Mouse (Mus musculus) ES-E14 (cell line): ENCODE measurements at regions not wholly inside any gene's neighbourhood (a gene's known extent, or its start where the extent isn't known, plus 50 kb on each side); places are given as distances from the start of the nearest gene placed in this dataset.

Experiments
- CHD2 ChIP-seq: IDR thresholded peaks from 2 replicates; pipeline ENCODE4 v1.6.1; 2014; ENCODE audit warnings: mild to moderate bottlenecking, low read depth, low read length, inconsistent platforms
- MAFK ChIP-seq: IDR thresholded peaks from 2 replicates; pipeline ENCODE4 v1.6.1; 2014; ENCODE audit warnings: mild to moderate bottlenecking, low read depth, low read length, inconsistent platforms; ENCODE audit not compliant: insufficient read depth
- ZC3H11A ChIP-seq: IDR thresholded peaks from 2 replicates; pipeline ENCODE4 v1.6.1; 2012; ENCODE audit warnings: low read depth, mild to moderate bottlenecking, inconsistent platforms, low read length, borderline replicate concordance
- ZNF384 ChIP-seq: IDR thresholded peaks from 2 replicates; pipeline ENCODE4 v1.6.1; 2012; ENCODE audit warnings: low read depth, low read length, inconsistent platforms

GRCm38 (mm10) chr12:29124079-29124668 is 372.6 kb downstream of the Eipr1 start:
- no peak for TF ChIP-seq CHD2
- no peak for TF ChIP-seq ZNF384
- no peak for TF ChIP-seq ZC3H11A
- TF ChIP-seq MAFK, result no peak
